Mouse (Mus musculus): ENCODE measurements around the gene Sumo3.
A peak's percentile ranks its signal among the peaks of the same experiment; 100 is the strongest.

Gene Sumo3

DNA sequence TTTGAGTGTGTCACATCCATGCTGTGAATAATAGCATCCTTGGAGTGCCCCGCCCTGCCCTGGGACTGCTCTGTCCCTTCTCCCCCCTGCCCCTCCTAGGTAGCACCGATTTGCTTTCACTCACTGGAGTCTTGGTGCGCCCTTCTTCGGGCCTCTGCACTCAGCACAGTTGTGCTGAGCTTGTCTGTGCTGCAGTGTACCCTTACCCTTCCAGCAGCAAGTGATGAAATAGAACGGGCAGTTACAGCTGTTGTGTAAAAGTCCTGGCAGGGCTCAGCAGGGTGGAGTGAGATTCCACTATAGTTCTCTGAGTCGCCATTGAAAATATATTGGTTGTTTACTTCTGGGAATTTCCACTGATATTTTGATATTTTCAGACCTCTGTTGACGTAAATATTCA lies 20.1 kb downstream of the Sumo3 start:
- no peak for DNase-seq (ENCODE audit: low spot score in 2 of 2)

DNA sequence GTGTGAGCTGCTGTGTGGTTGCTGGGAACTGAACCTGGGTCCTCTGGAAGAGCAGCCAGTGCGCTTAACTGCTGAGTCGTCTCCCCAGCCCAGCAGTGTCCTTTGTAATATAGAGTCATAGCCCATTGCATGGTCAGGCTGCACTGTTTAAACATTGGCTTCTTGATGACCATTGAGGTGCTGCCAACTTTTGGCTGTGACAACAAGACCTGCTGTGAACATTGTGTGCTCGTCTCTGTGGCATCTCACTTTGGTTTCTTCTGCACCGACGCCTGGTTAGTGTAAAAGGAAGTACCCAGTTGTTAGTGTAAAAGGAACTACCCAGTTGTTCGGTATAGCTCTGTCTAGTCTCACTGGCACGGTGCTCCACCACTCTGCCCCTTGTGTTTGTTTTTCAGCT lies 20.7 kb downstream of the Sumo3 start:
- no peak for DNase-seq (ENCODE audit: low spot score in 2 of 2)

DNA sequence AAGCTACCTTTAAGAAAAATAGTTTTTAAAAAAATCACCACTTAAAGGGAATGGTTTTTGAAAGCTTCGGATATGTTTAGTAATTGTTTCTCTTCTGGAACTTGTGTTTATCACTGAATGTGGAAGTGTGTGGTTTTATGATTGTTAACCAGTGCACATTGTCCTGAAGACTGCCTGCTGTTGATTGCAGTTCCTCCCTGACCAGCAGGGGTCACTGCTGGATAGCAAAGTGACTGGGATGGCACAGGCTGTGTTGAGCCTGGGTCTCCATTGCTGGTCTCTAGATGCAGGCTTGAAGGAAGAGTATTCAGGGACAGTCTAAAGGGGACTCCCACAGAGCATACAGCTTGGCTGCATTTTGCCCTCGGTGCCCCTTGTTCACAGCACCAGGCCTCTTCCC lies 21.6 kb downstream of the Sumo3 start:
- DNase-seq (ENCODE audit: low spot score in 2 of 2), result peak; percentile 66 to 77

DNA sequence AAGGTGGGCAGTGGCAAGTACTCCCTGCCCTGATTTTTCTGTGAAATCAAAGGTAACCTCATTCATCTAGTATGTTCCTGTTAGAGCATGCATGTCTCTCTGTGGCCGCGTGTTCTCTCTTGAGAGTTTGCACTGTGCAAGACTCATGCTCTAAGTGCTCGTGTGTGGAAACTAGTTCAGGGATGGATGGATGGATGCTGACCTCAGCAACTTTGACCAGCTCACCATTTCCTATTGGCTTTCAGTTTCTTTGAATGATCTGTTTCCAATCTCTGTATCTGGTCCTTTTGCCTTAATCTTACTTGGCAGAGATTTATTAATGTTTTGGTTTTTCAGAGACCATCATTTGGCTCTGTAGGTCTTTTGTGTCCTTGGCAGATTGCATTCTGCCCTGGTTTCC lies 23.3 kb downstream of the Sumo3 start:
- no peak for DNase-seq (ENCODE audit: low spot score in 2 of 2)

DNA sequence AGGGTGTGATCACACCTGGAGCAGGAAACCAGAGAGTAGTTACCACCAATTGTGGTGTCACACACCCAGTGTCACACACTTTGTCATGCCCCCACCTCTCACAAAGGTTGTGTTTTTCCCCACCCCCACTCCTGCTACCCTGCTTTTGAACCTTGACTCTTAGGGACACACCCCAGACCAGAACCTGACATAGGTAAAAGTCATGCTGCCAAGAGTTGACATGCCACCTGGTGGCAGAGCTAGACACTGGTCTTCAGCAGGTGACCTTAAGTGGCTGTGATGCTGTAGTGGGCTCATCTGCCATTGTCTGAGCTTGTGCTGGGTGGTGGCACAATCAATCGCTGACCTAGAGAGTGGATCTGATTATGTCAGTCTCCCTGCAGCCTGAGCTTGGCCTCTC lies 24.1 kb downstream of the Sumo3 start:
- no peak for DNase-seq (ENCODE audit: low spot score in 2 of 2)

DNA sequence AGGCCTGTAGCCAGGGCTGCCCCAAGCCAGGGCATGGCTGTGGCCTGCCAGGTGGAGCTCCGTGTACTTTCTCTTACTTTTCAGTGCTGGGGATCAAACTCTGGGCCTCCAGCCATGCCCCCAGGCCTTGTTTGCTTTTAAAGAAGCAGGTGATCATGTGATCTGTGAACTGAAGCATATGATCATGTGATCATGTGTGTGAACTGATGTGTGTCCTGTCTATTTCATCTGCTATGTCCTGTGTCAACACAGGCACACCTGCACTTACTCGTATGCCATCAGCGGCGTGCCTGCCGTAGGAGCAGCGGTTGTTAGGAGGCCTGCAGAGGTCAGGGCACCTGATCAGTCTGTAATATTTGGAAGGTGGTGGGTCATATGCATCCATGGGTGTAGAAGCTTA lies 28.1 kb downstream of the Sumo3 start:
- no peak for DNase-seq (ENCODE audit: low spot score in 2 of 2)

DNA sequence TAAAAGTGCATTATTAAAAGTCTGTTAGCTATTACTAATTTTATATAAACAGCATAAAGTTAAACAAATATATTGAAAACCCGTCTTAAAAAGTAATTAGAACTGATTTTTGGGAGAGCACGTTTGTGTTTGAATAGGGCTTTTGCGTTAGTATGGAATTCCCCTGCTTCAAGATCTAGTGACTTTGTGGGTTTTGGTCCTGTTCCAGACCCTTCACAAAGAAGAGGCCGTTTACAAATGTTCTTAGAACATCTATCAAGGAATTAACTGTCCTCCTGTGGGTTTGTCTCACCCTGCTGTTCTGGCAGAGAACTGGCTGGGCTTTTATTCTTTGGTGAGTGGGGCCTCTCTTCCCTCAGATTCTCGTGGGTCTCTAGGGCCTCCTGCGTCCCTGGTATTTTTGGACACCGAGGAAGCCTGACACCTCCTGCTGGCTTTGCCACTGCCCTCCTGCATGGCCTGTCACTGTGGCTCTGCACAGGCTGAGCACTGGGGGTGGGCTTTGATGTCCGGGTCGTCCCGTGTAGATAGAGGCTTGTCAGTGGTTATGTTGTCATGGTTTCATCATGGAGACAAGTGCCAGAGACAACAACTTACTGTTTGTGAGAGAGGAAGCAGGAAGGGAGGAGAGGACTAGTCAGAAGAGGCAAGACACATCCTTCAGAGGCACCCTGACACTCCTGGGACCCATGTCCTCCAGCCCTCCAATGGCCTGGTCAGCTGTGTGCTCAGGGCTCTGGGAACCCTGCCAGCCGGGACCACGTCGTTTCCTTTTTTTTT lies 28.7 kb downstream of the Sumo3 start:
- DNase-seq (ENCODE audit: low spot score in 2 of 2), result no peak

DNA sequence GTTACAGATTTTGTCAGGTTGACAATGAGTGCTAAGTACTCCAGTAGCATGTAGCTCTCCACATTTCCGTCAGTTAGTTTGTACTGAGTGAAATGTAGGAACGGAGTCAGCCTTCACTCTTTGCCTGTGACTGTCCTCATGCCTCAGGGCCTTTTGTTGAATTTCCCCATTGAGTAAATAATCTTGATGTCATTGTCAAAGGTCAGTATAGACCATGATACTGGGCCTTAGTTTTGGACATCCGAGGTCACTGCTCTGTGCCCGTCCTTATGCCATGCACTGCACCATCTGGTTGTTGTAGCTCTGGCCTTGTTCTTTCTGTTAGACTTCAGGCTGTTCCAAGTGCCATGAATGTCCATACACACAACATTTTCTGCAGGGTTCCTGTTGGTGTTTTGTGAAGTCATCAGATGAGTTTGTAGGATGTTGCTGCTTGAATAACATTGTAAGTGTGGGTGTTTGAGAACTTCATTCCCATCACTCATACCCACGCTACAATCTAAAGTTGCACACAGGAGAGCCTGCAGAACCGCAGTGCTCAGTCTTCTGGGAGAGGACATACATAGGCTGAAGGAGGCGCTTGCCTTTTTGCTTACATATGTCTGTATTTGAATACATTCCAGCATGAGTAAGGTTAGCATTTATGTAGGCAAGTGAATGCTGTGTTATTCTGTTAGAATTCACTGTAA lies 30.5 kb downstream of the Sumo3 start:
- DNase-seq (ENCODE audit: low spot score in 2 of 2), result no peak

DNA sequence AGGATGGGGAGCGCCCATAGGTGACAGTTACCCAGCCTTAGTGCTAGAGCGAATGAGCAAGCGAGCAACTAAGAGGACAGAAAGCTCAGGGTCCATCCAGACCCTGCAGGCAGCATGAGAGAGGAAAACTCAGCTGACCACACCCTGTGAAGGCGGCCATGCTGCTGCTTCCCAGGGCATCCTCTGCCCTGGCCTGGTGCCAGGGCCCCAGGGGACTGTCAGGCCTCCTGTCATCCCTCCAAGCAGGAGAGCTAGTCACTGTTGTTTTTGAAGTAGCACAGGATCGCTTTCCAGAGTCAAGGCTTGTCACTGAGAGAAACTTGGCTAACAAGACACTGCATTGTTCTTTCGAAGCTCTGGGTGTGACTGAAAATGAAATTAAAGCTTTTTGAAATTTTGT lies 33.1 kb downstream of the Sumo3 start:
- no peak for DNase-seq (ENCODE audit: low spot score in 2 of 2)

DNA sequence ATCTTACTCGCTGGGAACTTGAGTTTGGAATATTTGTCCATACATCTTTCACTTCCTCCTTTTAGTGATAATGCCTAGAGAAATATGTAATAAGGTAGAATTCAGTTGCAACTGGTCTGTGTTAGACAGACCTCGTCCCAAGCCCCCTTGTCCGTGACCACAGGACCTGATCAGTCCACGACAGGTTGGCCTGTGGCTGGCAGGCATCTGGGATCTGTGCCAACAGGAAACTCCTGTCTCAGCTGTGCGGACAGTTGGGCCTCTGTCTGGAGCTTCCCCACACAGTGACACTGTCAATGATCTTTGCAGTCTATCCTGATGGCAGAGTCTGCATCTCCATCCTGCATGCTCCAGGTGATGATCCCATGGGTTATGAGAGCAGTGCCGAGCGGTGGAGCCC lies 37.3 kb downstream of the Sumo3 start:
- no peak for DNase-seq (ENCODE audit: low spot score in 2 of 2)

DNA sequence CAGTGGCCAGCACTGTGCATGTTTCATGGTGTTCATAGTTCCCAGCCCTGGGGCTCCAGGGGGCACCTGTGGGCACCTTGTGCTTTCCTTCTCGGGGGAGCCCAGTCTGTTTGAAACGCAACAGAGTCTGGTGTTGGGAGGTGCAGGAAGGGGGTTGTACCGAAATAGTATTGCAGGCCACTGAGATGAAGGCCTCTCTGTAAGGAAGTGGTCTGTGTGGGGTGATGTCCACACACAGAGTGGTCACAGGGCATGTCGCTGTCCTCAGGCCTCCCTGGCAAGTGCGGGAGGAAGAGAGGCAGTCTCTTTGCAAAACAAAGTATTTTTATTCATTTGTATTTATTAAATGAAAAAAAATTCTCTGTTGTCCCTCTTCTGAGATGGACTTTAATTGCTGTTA lies 39.7 kb downstream of the Sumo3 start:
- DNase-seq (ENCODE audit: low spot score in 2 of 2), result no peak

DNA sequence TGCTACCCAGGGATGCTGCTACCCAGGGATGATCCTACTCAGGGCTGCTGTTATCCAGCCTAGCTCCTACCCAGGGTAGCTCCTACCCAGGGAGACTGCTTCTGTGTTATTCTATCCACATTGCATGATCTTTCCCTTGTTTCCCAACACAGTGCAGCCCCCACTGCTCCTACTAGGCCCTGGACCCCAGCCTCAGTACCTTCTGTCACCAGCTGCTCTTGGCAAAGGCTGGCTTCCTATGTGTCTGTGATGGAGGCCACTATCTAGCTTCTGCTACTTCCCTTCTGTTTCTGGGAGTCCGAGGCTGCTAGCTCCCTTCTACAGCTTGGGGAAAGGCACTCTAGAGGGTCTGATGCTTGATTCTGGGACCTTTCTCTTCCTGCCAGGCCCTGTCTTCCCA lies 41.6 kb downstream of the Sumo3 start:
- DNase-seq (ENCODE audit: low spot score in 2 of 2), result no peak

DNA sequence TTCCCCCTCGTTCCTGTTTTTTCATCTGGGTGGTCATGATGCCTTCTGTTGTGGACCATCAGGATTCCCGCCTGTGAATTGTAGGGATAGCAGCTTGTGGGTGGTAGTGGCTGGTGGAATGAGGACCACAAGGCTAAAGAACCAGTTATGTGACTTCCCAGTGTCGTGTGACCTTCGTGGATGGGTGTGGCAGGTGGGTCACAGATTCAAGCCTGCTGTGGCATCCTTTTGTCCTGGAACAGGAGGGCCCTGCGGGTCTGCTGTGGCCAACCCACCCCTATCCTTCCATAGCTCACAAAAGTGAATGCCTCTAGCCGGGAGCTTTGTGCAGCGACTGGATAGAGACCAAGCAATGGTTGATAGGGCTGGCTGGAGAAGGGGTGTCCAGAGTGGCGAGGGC lies 42.0 kb downstream of the Sumo3 start:
- no peak for DNase-seq (ENCODE audit: low spot score in 2 of 2)

DNA sequence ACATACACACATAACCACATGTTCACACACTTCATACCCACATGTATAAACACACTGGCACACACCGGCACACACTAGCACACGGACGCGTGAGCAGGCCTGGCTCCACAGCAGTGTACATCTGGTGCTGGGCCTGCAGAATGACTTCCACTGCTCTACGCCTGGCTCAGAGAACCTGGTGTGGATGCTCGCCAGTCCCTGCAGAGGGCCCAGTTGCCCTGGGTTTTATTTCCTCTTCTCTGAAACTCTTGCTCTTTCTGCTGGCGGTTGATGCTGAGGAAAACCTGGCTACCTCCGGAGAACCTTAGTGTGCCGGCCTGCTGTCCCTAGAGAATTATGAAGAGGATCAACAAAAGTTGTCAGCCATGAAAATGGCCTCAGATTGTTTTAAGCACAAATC lies 46.1 kb downstream of the Sumo3 start:
- no peak for DNase-seq (ENCODE audit: low spot score in 2 of 2)

DNA sequence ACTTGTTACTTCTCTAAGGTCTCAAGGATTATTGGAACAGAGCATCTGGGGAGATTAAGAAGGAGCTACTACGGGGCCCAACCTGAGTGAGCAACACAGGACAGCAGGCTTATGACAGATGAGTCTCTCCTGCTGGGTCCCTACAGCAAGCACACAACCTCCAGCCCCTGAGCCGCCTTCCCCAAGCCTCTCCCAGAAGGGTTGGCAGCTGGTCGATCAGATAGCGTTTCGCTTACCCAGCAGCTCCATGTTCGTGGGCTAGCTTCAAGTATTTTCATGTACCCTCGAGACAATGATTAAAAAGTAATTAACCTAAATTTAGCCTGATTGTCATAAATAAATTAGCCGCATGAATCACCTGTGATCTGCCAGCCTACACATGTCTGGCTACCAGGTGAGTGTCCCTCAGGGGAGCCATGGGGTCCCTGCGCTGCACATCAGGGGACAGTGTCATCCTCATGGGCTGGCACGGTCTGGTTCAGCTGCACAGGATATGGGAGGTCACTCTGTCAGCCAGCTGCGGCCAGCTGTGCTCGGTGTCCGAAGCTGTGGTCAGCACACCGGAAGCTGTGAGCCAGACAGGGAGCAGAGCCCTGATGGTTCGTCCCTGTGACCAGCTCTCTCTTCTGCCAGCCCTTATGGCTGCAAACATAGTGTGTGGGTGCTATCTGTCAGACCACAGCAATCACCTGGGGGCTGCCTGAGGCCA lies 52.5 kb downstream of the Sumo3 start:
- peak in 1 of 2 experiments; percentile 34 for DNase-seq (ENCODE audit: low spot score in 2 of 2)

DNA sequence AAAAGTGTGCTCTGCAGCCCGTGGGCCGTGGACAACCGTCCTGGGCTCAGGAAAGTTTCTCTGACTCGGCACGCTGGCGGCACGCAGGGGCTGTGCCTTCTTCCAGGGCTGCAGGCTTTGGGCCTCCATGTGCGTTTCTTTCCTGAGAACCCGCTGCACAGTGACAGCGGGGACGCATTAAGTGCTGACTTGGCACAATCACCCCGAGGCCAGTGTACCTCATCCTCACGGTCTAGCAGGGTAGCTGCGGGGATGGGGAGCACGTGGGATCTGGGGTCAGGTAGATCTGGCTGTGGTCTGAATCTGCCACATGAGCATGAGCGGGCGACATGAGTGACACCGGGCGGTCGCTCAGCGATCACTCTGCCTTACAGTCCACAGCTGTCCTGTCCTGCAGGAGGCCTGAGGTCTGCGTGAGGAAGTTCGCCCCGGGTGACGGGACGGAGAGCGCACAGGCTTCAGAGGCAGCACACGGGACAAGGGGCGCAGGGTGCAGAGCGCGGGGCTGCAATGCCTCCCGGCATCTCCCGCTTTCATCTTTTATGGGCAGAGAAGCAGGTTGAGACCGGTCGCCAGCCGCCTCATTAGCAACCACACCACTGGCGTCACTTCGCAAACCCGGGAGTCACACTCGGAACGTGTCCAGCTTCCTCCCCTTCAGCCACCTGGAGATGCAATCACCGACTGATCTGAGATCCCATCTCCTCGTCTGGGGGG lies 58.2 kb downstream of the Sumo3 start:
- no peak for DNase-seq (ENCODE audit: low spot score in 2 of 2)

DNA sequence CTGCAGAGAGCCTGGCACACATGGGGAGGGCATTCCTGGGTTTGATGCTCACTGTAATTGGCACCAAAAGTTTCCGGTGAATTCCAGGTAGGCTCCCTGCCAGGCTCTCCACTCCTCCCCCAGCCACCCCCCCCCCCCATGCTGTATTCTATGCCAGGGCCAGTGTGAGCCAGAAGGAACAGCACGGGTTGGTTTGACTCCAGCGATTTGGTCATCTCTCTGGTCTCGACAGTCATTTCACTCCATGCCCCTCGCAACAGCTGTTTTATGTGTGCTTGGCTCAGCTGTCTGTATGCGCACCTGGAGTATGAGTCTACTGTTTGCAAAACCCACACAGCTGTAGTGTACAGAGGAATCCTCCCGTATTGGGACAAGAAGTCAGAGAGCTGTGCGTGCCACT lies 60.4 kb downstream of the Sumo3 start:
- no peak for DNase-seq (ENCODE audit: low spot score in 2 of 2)

DNA sequence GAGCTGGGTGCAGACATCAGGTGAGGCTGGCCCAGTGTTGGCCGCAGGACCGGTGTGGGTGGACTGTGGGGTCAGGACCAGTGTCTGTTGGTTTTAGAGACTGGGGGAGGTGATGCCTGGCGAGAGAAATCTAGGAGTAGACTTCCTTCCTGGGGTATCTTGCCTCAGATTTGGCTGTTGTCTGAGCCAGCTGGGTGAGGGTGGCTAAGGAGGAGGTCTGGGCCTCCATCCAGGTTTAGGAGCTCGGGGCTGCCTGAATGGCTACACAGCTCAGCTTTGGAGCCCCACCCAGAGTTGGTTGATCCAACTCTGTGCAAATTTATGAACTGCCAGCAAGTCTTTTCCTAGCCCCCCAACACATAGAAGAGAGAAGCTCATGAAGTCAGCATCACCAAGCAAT lies 61.5 kb downstream of the Sumo3 start:
- no peak for DNase-seq (ENCODE audit: low spot score in 2 of 2)
